Mouse (Mus musculus): Measurements from ENCODE around the gene Hoxd4. TPM values are rescaled to one million over a fixed set of nuclear protein-coding genes. Genes with fewer than 3 reads are reported as not detected.

Gene Hoxd4
- total RNA-seq, 2 experiments from 2014 or later, result not detected

- no peak for ATAC-seq (replicated peaks; ENCODE audit: low FRiP score, low TSS enrichment, poor library complexity, severe bottlenecking)
These were observed 25.9 kb downstream of the Hoxd4 start for GRCm38 (mm10) chr2:74737578-74738070.

- no peak for ATAC-seq (replicated peaks; ENCODE audit: low FRiP score, low TSS enrichment, poor library complexity, severe bottlenecking)
These were observed 27.1 kb downstream of the Hoxd4 start for GRCm38 (mm10) chr2:74738623-74739475.

DNA sequence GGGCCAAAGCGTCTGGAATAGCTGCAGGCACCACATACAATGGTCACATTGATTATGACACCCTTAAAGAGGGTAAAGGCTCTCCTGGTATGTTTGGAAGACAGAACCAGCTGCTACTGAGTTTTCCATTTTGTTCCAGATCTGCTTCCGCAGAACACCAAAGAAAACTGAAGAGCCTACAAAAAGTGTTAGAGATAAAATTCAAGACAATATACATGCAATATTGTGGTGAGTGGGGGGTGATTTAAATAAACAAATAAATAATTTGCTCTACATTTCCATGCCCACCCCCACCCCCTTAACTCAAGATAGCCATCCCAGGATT lies 27.7 kb downstream of the Hoxd4 start:
- ATAC-seq (replicated peaks; ENCODE audit: low FRiP score, low TSS enrichment, poor library complexity, severe bottlenecking), result no peak

- ATAC-seq (replicated peaks; ENCODE audit: low FRiP score, low TSS enrichment, poor library complexity, severe bottlenecking), result no peak
These were observed 28.1 kb downstream of the Hoxd4 start for GRCm38 (mm10) chr2:74739869-74740268.

DNA sequence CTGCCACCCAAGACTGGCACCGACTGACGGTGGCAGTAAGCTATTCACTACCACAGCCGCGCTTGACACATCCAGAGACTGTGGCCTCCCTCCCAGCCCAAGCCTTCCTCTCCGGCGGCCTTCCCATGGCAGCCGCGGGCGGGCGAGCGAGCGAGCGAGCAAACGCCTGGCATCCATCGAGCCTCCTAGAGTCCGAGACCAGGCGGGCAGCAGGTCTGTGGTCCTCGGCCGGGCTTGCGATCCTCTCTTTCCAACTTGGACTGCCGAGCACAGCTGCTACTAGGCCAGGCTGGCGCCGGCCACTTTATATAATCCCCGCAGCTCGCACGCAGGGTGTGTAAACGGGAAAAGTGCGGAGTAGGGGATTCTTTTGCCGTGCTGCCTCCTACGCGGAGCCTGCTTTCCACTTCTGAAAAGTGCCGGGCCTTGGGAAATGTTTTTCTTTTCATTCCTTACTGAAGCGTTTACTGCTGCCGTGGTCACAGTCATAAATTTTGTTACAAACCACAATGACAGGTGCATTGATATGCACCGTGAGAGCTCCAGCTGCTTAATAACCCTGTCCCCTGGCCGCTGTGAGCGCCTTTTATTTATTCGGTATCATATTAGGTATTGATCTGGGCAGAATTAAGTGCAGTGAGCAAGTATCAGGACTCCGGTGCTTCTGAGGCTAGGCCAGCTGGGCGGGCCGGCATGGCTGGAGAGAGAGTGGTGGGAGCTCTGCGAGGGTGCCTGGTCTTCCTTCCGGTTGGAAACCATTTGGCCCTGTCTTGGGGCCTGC lies 28.8 kb downstream of the Hoxd4 start:
- 0 out of 2 replicates have a peak, but pooled peaks have one; percentile 9 for ATAC-seq (replicated peaks; ENCODE audit: low FRiP score, low TSS enrichment, poor library complexity, severe bottlenecking)

GRCm38 (mm10) chr2:74741252-74741978 lies 29.7 kb downstream of the Hoxd4 start:
- ATAC-seq (replicated peaks; ENCODE audit: low FRiP score, low TSS enrichment, poor library complexity, severe bottlenecking), result no peak

DNA sequence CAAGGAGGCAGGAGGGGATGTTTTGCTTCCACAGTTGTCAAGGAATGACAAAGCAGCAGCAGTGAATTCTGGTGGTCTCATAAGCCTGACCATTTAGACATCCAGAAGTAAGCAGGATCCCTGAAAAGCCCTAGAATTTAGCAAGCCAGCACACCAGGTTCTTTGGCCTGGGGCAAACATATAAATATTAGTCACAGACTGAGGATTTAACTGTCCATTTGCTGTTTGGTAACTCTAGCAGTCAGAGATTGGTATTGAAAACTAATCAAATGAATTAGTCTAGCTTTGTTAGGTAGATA lies 30.2 kb downstream of the Hoxd4 start:
- ATAC-seq (replicated peaks; ENCODE audit: low FRiP score, low TSS enrichment, poor library complexity, severe bottlenecking), result no peak

DNA sequence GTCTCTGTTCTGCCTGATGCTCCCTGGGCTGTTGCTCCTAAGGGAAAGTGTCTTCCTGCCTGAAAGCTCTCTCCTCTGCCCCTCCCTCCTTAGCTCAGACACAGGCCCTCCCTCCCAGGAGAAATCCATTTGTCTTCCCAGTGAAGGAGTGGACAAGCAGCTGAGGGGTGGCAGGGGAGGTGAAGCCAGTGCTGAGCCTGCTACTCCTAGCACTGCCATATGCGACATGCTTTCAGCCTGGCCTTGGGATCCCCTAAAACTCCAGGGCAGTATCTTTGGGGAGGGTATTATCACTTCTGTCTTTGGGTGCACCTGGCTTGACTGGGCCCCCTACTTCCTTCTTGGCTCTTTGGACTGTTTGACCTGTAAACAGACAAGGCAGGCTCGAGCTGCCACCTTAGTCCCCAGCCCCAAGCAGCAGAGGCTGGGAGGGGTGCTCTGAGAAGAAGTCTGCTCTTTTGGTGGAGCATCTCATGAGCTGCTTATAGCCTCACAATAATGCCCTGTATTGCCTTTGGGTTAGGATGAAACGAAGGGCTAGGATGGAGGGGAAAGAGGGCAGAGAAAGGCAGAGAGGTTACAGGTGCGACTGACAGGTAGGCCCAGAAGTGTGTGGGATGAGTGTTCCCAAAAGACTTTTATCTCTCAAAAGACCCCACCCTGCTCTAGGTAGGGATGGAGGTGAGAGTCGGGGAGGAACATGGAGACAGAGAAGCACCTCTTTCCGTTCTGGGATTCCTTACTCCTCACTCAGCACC lies 34.0 kb downstream of the Hoxd4 start:
- ATAC-seq (replicated peaks; ENCODE audit: low FRiP score, low TSS enrichment, poor library complexity, severe bottlenecking), result no peak

- no peak for ATAC-seq (replicated peaks; ENCODE audit: low FRiP score, low TSS enrichment, poor library complexity, severe bottlenecking)
These were observed 34.7 kb downstream of the Hoxd4 start for GRCm38 (mm10) chr2:74746298-74746921.

GRCm38 (mm10) chr2:74747006-74747405 lies 35.3 kb downstream of the Hoxd4 start:
- no peak for ATAC-seq (replicated peaks; ENCODE audit: low FRiP score, low TSS enrichment, poor library complexity, severe bottlenecking)

DNA sequence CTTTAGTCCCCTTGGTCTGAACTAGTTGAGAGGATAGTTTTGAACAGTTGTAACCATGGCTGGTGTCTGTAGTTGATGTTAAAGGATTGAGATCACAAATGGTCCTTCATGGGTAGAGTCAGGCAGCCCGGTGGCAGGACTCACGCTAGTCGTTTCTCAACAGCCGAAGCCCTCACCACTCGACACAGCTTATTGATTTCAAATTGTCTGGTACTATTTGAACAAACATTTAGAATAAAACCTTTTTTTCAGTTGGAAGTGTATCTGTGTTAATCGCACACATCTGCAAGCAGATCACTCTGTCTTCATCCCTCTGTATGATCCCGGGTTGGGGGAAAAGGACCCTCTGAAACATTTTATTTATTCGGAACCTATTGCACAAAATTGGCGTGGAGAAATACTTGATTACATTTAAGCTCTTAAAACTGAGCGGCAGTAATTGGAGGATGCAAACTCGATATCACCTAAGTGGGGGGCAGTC lies 36.0 kb downstream of the Hoxd4 start:
- no peak for ATAC-seq (replicated peaks; ENCODE audit: low FRiP score, low TSS enrichment, poor library complexity, severe bottlenecking)

GRCm38 (mm10) chr2:74748436-74748995 lies 36.8 kb downstream of the Hoxd4 start:
- ATAC-seq (replicated peaks; ENCODE audit: low FRiP score, low TSS enrichment, poor library complexity, severe bottlenecking), result no peak

GRCm38 (mm10) chr2:74749337-74750121 lies 37.8 kb downstream of the Hoxd4 start:
- ATAC-seq (replicated peaks; ENCODE audit: low FRiP score, low TSS enrichment, poor library complexity, severe bottlenecking), result no peak

DNA sequence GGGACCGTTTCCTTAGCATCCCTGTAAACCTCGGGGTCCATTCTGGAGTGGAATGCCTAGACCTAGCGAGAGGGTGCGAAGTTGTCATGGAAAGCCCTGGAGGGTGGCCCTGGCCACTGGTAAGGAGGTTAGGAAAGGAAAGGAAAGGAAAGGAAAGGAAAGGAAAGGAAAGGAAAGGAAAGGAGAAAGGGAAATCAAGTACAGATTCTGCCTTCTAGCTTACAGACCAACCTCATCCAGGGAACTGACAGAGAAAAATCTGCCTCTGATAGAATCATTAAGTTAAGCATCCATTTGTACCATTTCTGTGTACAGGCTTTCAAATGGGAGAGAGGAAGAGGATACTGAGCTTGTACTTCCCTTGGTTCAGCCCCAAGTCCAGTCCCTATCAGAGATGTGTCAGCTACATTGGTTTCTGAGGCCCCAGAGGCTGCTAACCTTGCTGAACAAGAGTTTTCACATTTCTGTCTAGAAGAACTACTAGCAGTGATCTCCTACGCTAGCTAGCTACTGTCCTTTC lies 39.1 kb downstream of the Hoxd4 start:
- ATAC-seq (replicated peaks; ENCODE audit: low FRiP score, low TSS enrichment, poor library complexity, severe bottlenecking), result no peak

DNA sequence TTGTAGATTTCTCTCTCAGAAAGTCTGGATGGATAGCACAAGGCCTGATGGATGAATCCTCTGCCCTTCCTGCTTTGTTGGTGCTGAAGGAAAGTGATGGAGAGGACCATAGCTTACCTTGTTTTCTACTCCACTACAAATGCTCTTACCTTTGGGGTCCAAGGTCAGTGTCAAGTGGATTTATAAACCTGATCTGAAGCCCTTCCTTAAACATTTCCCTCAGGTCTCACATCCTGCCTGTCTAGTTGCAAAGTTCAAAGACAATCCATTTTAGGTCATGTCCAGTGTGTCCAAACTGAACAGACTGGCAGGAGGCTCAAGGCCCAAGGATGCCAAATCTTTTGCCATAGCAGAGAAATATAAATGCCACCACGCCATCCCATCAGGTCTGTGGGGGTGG lies 40.1 kb downstream of the Hoxd4 start:
- no peak for ATAC-seq (replicated peaks; ENCODE audit: low FRiP score, low TSS enrichment, poor library complexity, severe bottlenecking)

- no peak for ATAC-seq (replicated peaks; ENCODE audit: low FRiP score, low TSS enrichment, poor library complexity, severe bottlenecking)
These were observed 40.9 kb downstream of the Hoxd4 start for GRCm38 (mm10) chr2:74752431-74753174.

DNA sequence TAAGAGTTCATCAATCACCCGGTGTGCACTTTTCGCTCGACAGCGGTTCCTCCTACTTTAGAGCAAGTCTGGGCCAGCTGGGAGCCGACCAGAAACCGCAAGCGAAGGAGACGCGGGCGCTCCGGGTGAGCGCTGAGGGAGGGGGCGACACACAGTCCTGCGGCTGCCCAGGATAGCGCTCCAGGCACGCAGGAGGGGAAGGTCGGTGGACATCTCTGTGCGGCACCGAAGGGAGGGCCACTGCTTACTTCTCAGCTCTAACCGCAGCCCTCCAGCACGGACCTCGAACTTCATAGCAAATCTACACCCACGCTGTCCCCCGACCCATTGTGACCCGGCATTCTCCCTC lies 41.4 kb downstream of the Hoxd4 start:
- ATAC-seq (replicated peaks; ENCODE audit: low FRiP score, low TSS enrichment, poor library complexity, severe bottlenecking), result no peak

Data from megakaryocyte-erythroid progenitor cell, adult 5-6 weeks (primary cell).